Mouse (Mus musculus): ENCODE results near the gene Smarca4.

The Smarca4 gene

DNA sequence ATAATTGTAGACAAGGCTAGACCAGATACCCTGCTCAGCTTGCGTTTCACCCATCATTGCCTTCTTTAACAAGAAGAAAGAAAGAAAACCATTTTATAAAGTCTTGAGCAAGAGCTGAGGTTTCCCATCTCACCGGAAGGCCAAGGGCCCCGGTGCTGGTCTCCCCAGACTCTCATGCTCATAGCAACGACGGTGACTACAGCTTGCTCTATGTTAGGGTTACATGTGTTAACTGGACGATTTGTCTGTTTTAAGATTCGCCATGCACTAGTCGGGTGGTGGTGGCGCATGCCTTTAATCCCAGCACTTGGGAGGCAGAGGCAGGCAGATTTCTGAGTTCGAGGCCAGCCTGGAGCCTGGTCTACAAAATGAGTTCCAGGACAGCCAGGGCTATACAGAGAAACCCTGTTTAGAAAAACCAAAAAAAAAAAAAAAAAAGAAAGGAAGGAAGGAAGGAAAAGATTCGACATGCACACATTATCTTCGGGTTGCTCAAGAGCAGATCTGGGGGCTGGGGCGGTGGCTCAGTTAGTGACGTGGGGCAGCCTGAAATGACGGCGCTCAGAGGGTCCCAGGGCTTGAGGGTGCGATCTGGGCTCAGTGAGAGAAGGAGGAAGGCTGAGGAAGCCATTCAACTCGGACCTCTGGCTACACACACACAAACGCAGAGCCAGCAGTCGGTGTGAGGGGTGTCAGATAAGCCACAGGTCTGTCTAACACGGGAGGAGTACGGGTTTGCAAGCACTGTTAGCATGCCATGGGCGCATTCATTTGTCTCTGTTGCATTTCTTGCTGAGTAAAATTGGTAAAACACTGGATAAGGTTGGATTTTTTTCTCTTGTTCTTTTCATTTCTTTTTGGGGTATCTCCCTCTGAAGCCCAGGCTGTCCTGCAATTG lies 109.5 kb downstream of the Smarca4 start:
- no peak for DNase-seq

DNA sequence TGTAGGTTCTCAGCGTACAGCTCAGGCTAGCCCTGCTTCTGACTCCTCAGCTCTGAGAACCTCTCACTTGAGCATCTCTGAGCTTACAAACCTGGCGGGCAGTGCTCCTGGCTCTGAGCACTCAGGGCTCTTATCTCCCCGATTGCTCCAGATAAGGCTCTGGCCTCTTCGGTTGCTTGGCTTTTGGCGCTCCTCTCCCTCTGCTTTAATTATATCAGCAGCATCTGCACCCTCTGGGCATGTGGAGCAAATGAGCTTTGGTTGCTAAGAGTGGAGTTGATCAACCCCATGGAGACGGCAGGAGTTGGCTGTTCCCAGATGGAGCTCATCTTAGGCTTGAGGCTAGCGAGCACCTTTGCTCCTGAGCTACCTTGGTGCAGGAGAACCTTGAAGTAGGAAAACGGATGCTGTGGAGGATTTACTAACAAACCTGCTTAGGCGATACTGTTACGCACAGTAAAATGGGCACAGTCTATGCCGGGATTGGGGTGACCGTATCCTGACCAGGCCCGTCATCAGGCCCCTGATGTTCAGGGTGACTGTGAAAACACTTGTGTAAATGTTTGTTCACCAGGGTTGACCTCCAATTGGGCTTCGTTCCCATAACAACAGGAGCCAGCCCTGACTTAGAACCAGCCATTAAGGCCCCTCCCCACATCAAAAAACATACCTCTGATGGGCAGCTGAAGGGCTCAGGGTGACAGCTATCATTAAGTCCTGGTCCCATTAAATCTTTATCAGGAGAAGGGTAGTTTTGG lies 110.4 kb downstream of the Smarca4 start:
- DNase-seq: no peak

DNA sequence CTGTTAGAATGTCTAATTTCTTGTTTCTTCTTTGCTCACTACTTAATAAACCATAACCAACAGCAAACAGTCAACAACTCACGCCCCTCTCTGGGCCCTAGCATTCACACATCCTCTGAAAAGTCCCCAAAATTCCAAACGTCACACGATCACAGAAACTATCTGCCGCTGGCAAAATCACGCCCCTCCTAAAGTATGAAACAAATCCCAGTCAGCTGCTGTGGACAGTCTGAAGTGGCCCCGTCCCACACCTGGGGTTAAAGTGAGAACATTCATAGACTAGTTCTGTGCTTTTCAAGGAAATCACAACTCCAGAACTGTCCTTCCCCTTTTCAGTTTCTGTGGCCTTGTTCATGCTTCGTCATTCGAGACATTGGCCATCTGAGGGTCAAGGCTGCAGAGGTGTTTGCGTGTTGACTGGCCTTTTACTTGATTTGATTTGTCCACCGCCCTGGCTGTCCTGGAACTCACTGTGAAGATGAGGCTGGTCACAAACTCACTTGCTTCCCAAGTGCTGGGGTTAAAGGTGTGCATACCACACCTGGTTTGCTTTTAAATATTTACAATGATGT lies 112.4 kb downstream of the Smarca4 start:
- no peak for DNase-seq

DNA sequence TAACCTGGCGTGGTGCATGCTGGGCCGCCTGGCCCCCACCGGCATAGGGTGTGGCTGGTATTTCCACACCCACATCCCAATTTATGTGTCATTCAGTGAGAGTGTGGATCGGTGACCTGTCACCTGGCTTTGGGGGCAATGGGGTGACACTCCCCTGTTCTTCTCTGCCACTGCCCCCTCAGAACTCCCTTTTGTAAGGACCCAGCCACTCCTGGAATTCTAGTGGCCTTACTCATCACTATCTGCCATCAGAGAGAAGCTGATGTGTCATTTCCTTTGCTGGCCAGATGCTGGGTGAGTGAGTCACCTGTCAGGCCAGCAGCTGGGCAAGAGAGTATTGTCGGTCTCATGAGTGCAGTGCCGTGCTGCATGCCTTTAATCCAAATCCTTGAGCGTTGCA lies 113.3 kb downstream of the Smarca4 start:
- DNase-seq: no peak

DNA sequence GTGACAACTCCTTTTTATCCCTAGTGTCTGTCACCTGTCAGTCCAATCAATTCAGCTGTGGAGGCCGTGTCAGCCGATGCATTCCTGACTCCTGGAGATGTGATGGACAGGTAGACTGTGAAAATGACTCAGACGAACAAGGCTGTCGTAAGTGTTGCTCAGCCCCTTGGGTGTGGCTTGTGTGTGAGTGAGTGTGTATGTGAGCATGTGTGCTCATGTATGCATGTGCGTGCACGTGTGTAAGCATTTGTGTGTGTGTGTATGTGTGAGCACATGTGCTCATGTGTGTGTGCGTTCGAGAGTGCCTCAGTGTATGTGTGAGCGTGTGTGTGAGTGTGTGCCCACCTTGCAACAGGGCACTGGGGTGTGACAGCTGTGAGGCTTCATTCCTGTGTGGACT lies 116.3 kb downstream of the Smarca4 start:
- DNase-seq: no peak

DNA sequence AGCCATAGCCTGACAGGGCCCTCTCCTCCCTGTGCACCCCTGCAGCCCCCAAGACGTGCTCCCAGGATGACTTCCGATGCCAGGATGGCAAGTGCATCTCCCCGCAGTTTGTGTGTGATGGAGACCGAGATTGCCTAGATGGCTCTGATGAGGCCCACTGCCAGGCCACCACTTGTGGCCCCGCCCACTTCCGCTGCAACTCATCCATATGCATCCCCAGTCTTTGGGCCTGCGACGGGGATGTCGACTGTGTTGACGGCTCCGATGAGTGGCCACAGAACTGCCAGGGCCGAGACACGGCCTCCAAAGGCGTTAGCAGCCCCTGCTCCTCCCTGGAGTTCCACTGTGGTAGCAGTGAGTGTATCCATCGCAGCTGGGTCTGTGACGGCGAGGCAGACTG lies 117.5 kb downstream of the Smarca4 start:
- DNase-seq: no peak

DNA sequence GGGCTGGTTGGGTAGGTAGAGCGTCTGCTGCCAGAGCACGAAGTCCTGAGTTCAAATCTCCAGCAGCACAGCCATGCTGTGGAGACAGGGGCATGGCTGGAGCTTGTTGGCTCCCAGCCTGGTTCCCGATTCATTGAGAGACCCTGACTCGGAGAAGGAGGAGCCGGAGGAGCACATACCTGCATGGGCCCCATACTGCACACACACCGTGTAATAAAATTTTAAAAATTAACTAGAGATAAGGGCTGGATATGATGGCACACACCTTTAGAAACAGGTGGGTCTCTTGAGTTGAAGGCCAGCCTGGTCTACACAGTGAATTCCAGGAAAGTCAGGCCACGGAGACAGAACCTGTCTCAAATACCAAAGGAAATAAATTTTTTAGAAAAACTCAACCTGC lies 118.0 kb downstream of the Smarca4 start:
- DNase-seq: no peak

DNA sequence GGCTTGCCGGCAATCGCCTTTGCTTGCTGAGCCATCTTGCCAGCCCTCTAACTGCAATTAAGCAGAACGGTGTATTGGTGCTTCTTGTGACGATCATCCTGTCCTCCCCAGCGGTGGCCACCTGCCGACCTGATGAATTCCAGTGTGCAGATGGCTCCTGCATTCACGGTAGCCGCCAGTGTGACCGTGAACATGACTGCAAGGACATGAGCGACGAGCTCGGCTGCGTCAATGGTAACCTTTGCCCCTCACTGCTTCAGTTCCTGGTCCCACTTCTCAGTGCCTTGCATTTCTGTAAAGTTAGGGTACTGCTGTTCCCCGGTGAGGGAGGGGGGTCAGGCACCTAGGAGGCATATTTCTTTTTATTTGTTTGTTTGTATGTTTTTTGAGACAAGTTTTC lies 119.2 kb downstream of the Smarca4 start:
- no peak for DNase-seq

DNA sequence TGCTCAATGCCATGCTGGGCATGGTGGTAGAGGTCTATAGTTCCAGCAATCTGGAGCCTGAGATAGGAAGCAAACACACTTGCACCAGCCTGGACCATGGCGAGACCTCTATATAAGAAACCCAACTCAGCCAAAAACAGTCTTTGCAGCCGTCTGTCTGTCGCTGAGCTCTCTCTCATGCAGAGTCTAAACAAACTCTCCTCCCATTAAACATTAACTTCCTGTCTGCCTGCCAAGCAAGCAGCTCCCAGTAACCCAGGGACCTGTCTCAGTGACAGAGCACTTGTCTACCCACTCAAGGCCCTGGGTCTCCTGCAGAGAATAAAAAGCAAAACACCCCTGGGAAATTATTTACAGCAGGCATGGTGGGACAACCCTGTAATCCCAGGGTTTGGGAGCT lies 120.6 kb downstream of the Smarca4 start:
- no peak for DNase-seq

DNA sequence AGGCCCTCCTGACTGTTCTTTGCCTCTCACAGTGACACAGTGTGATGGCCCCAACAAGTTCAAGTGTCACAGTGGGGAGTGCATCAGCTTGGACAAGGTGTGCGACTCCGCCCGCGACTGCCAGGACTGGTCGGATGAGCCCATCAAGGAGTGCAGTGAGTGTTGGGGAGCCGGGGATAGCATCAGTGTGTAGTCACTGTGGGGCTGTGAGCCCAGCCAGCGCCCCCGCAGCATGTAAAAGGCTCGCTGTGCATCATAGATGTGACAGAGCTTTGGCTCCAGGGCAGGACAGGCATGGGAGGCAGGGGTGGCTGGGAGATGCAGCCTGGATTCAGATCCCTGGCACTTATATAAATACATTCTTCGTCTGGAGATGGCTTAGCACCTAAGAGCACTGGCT lies 121.2 kb downstream of the Smarca4 start:
- DNase-seq: no peak

DNA sequence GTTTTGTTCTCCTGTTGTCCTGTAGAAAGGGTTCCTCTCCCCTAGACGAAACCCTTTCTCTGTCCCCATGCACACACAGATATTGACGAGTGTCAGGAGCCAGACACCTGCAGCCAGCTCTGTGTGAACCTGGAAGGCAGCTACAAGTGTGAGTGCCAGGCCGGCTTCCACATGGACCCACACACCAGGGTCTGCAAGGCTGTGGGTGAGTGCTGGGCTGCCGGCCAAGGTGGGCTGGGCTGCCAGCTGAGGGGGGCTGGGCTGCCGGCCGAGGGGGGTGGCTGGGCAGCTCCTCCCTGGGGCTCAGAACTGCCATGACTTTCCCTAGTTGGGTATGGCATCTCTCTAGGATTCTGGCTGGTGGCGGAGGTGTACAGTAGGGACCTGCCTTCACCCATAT lies 122.8 kb downstream of the Smarca4 start:
- no peak for DNase-seq

DNA sequence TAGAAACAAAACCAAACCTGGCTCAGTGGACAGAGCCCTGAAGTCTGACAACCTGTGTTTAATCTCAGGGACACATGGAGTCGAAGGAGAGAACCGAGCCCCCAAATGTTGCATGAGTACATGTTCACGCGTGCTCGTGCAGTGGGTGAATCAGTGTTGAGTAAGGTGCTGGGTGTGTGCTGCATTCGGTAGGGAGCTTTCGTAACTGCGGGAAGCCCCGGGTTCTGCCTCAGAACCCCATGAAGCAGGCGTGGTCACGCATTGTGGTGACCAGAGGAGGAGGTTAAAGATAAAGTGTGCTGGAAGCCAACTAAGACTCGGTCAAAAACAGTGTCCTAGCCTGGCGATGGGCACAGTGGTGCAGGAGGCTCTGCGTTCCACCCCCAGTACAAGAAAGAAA lies 124.5 kb downstream of the Smarca4 start:
- DNase-seq: no peak

DNA sequence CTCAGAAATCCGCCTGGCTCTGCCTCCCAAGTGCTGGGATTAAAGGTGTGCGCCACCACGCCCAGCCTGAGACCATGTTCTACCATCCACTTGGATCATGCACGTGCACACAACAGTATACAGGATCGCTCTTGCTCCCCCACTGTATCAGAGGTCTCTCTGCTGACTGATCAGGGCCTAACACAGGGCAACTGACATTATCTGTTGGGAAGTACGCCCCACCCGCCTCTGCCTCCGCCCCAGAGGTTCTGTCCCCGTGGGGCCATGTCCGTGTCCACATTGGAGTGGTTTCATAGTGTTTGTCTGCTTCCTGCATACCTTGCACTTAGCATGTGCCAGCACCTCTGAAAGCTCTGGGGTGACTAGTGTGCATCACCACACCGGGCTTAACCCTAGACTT lies 125.5 kb downstream of the Smarca4 start:
- no peak for DNase-seq

DNA sequence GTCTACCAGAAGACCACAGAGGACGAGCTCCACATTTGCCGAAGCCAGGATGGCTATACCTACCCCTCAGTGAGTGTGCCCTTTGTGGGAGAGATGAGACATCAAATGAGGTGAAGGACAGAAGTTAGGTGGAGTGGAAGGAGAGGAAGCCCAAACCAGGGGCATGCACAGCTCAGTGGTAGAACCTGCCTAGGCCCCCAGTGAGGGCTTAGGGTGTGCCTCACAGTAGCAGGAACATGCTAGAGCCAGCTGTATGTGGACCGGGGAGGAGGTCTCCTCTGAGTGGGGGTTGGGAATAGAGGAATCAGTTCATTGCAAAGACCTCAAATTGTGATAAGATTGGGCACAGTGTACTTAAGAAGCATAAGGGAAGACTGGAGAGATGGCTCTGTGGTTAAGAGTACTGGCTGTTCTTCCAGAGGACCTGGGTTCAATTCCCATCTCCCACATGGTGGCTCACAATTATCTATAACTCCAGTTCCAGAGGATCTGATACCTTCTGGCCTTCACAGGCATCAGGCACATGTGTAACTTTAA lies 131.3 kb downstream of the Smarca4 start:
- no peak for DNase-seq

DNA sequence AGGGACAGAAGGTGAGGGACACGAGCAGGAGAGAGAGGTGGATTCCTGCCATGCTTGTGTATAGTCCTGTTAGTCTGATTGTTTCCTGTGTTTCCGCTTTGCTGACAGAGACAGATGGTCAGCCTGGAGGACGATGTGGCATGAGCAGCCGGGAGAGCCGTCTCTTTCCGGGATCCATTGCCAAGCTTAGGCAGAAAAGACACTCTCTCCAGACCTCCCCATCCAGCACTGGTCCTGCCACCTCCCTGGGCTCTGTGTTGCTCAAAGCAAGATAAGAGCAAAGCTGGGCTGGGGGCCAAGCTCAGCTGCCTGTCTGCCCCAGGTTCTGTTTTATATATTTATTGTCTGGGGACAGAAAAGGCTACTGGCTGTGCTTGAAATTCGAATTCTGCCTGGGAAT lies 132.1 kb downstream of the Smarca4 start:
- no peak for DNase-seq

DNA sequence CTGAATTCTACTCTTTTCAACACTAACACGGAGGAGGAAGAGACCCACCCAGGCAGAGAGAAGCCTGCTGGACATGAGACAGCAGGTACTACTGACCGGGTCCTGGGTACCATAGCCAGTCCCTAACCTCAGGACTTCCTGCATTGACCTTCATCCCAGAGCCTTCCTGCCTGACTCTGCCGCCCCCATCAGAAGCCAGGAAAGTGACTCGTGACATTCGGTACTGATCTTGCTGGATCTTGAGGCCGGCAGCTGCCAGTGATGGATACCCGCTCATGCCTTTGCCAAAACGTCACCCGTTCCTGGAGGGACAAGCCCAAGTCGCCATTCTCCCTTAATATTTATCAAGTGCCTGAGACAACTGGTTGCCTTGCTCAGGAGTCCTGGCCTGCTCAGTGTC lies 132.5 kb downstream of the Smarca4 start:
- no peak for DNase-seq

DNA sequence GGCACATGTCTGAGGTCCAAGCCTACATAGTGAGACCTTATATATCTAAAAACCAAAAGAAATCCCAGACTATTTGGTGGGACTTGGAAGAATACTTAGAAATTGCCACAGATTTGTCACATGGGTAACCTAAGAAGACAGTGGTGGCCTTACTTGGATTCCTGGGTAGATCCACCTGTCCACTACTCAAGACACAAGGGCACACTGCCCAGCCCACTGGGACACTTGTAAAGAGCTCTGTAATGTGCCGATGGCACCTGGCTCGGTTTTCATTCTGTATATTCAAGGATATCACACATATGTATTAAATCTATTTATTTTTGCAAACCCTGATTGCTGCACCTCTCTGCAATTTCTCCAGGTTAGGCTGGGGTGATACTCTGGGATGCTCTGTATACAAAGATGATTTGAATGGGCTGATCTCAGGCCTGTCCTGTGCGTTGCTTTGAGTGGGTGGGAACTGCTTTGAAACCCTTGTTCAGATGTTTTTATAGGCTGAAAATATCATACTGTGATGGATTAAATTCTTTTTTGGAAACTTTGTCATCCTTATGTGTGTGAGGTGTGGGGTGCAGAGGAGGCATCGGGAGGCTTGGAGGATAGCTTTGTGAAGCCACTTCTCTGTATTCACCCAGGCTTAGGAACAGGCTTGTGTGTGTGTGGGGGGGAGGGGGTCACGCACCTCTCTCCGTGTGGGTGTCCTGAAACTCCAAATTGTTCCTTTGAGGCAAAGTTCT lies 133.6 kb downstream of the Smarca4 start:
- DNase-seq: no peak

DNA sequence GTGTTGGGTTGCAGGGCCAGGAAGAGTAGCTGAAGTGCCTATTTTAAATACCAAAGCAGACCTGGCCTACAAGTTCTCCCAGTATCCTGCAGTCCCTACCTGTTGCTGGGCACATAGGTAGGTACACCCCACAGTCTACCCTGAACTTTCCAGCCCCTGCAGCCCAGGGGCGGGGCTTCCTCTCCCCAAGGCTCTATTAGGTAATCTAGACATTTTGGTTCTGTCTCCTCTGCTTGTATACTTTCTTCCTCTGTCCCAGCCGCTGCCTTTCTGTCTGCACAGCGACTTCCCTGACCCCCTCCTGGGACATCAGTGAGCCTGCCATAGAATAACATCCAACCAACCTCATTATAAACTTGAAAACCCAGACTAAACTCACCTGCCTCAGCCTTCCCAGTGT lies 134.4 kb downstream of the Smarca4 start:
- no peak for DNase-seq

DNA sequence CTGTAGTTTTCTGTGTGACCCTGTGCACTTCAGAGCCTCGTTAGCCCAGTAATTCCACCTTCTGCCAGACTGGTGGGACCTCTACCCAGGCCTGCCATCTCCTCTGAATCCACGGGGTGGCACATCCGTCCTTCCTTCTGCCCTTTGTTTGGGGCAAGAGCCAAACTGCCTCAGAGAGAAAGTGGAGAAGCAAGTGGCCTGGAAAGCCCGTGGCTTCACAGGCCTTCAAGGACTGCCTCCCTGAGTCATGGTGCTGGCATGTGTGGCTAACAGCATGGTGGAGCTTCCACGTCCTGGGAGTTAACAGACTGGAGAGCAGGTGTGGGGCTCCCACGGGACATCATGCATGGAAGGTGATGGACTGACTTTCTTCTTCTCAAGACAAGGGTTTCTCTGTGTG lies 135.4 kb downstream of the Smarca4 start:
- DNase-seq: no peak

DNA sequence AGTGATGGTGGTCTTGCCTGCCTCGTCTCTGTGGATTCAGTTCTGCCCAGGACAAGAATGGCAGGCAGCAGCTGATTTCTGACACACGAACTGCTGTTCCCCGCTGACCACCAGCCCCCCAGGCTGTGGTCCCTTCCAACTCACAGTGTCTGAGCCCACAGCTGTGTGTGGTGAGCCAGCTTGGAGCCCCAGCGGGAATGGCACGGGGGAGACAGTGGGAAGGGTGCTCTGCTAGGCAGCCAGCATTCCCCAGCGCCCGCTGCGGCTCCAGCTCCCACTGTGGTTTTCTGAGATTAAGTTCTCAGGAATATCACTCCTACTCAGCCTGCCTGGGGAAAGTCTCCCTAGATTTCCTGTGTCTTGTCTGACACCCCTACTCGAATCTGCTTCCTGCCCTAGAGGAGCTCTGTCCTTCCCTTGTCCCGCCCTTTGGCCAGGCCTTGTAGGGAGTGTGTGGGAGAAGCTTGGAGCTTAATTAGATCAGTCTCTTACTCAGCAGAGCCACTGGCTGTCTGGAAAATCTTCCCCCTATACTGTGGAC lies 136.4 kb downstream of the Smarca4 start:
- DNase-seq: no peak

Data from thymus, postnatal 25 days (tissue).